Mouse (Mus musculus): Measurements from ENCODE around the gene Gtf2f2. TPM values are rescaled to one million over a fixed set of nuclear protein-coding genes. Genes with fewer than 3 reads are reported as not detected.
A peak's percentile ranks its signal among the peaks of the same experiment; 100 is the strongest.

Gtf2f2 gene
- polyA plus RNA-seq, 1 experiment from 2014 or later = 25.8 TPM

DNA sequence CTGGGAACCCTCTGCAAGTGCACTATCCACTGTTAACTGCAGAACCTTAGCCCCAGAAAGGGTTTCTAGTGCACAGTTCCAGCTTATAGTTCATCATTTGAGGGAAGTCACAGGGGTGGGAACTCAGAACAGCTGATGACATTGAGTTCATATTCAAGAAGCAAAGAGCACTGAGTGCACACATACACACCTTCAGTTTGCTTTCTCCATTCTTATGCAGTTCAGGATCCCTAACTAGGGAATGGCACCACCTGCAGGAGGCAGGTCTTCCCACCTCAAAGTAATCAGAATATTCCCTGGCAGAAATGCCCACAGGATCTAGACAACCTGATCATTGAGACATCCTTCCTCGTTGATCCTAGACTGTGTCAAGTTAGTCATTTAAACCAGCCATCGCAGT lies 151.0 kb downstream of the Gtf2f2 start:
- H3K9me3 ChIP-seq (ENCODE audit: control insufficient read depth) = no peaks in the 10 kb centered on the region
- H3K4me2 ChIP-seq (replicated peaks; ENCODE audit: low read depth) = no peak overlapping the region
- peak; percentile 30; the same call in 1 of the 2 replicates for TF ChIP-seq CTCF (IDR thresholded peaks at IDR 0.05; ENCODE audit: low read depth)
- no peaks in the 10 kb centered on the region for H3K27me3 ChIP-seq (replicated peaks; ENCODE audit: control insufficient read depth, insufficient read depth, low read length)
- H3K4me1 ChIP-seq (replicated peaks; ENCODE audit: control insufficient read depth, insufficient read depth, low read length) = 0 out of 2 replicates have a peak, but pooled peaks cover 6% of the 10 kb centered on the region
- no peak for ATAC-seq
- H3K4me3 ChIP-seq (ENCODE audit: low read depth, low read length) = no peak overlapping the region
- no peak overlapping the region for H3K9ac ChIP-seq (ENCODE audit: low read depth, low read length)
- WGBS = 77% methylated on average over 2 of the region's 2 CpGs
- H3K36me3 ChIP-seq (ENCODE audit: control insufficient read depth, insufficient read depth) = no peaks in the 10 kb centered on the region
- no peak overlapping the region for H3K27ac ChIP-seq (ENCODE audit: low read depth, low read length)

GRCm38 (mm10) chr14:75858181-75858580 lies 152.5 kb downstream of the Gtf2f2 start:
- Histone ChIP-seq H3K4me3 (ENCODE audit: low read depth, low read length) (no peak overlapping the region), H3K27ac (ENCODE audit: low read depth, low read length) (no peak overlapping the region), H3K4me1 (replicated peaks; ENCODE audit: control insufficient read depth, insufficient read depth, low read length) (no peaks in the 10 kb centered on the region), H3K36me3 (ENCODE audit: control insufficient read depth, insufficient read depth) (no peaks in the 10 kb centered on the region), H3K9me3 (ENCODE audit: control insufficient read depth) (no peaks in the 10 kb centered on the region), H3K4me2 (replicated peaks; ENCODE audit: low read depth) (no peak overlapping the region), H3K27me3 (replicated peaks; ENCODE audit: control insufficient read depth, insufficient read depth, low read length) (no peaks in the 10 kb centered on the region), H3K9ac (ENCODE audit: low read depth, low read length) (no peak overlapping the region)
- 68% methylated on average over 2 of the region's 2 CpGs for WGBS
- no peak for TF ChIP-seq CTCF (IDR thresholded peaks at IDR 0.05; ENCODE audit: low read depth)
- ATAC-seq = no peak

DNA sequence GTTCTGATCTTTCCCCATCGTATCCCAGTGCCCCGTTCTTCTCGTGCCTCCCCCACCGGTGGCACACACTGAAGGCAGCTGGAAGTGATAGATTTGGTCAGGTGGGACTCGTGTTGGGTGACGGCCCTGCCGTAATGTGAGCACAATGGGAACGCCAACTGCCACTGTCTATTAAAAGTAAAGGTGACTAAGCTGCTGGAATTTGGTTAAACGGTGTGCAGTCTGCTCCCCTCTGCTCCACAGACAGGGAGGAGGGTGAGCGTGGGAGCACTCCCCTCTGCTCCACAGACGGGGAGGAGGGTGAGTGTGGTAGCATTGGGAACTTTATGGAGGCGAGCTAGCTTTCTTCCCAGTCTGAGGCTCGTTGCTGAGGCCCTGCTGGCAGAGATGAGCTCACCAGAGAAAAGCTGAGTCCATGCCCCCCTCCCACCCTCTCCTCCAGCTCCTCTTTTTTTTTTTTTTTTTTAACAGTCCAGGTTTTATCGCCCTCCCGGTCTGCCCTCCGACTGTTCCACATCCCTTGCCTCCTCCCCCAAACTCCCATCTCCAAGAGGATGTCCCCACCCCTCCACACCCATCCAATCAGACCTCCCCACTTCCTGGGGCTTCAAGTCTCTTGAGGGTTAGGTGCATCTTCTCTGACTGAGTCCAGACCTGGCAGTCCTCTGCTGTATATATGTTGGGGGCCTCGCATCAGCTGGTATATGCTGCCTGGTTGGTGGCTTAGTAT lies 155.2 kb downstream of the Gtf2f2 start:
- Histone ChIP-seq H3K27me3 (replicated peaks; ENCODE audit: control insufficient read depth, insufficient read depth, low read length) (no peaks in the 10 kb centered on the region), H3K36me3 (ENCODE audit: control insufficient read depth, insufficient read depth) (0 out of 2 replicates have a peak, but pooled peaks cover 8% of the 10 kb centered on the region), H3K4me1 (replicated peaks; ENCODE audit: control insufficient read depth, insufficient read depth, low read length) (no peaks in the 10 kb centered on the region), H3K4me3 (ENCODE audit: low read depth, low read length) (no peak overlapping the region), H3K9me3 (ENCODE audit: control insufficient read depth) (no peaks in the 10 kb centered on the region), H3K4me2 (replicated peaks; ENCODE audit: low read depth) (no peak overlapping the region), H3K27ac (ENCODE audit: low read depth, low read length) (no peak overlapping the region), H3K9ac (ENCODE audit: low read depth, low read length) (no peak overlapping the region)
- ATAC-seq = no peak
- 60% methylated on average over 17 of the region's 17 CpGs for WGBS
- TF ChIP-seq CTCF (IDR thresholded peaks at IDR 0.05; ENCODE audit: low read depth) = no peak

GRCm38 (mm10) chr14:75852016-75852415 lies 158.6 kb downstream of the Gtf2f2 start:
- ATAC-seq = no peak
- no peak overlapping the region for H3K9ac ChIP-seq (ENCODE audit: low read depth, low read length)
- no peak overlapping the region for H3K4me2 ChIP-seq (replicated peaks; ENCODE audit: low read depth)
- no peaks in the 10 kb centered on the region for H3K9me3 ChIP-seq (ENCODE audit: control insufficient read depth)
- TF ChIP-seq CTCF (IDR thresholded peaks at IDR 0.05; ENCODE audit: low read depth) = no peak
- H3K4me1 ChIP-seq (replicated peaks; ENCODE audit: control insufficient read depth, insufficient read depth, low read length) = no peaks in the 10 kb centered on the region
- 78% methylated on average over 5 of the region's 5 CpGs for WGBS
- peaks cover 31% of the 10 kb centered on the region for H3K36me3 ChIP-seq (ENCODE audit: control insufficient read depth, insufficient read depth)
- H3K4me3 ChIP-seq (ENCODE audit: low read depth, low read length) = no peak overlapping the region
- H3K27ac ChIP-seq (ENCODE audit: low read depth, low read length) = no peak overlapping the region
- H3K27me3 ChIP-seq (replicated peaks; ENCODE audit: control insufficient read depth, insufficient read depth, low read length) = no peaks in the 10 kb centered on the region

DNA sequence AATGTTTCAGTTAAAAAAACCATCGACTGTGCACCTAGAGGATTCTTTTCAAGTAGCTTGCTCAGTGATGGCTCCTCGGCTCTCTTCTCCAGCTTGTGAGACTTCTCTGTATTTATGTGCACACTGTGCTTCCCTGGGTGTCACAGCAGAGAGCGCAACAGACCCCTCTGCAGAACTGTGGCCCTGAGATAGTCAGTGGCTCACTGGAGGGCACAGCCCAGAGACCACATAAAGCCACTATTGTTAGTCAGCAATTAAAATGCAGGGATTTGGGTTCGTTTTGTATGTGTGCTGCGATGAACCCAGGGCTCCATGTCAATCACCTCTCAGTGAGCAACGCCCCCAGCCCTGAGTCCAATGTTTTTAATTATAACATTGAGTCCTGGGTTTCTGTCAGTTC lies 159.8 kb downstream of the Gtf2f2 start:
- Histone ChIP-seq H3K9me3 (ENCODE audit: control insufficient read depth) (no peaks in the 10 kb centered on the region), H3K4me3 (ENCODE audit: low read depth, low read length) (no peak overlapping the region), H3K36me3 (ENCODE audit: control insufficient read depth, insufficient read depth) (peaks cover 31% of the 10 kb centered on the region), H3K27me3 (replicated peaks; ENCODE audit: control insufficient read depth, insufficient read depth, low read length) (no peaks in the 10 kb centered on the region), H3K9ac (ENCODE audit: low read depth, low read length) (no peak overlapping the region), H3K4me2 (replicated peaks; ENCODE audit: low read depth) (no peak overlapping the region), H3K4me1 (replicated peaks; ENCODE audit: control insufficient read depth, insufficient read depth, low read length) (peaks cover 6% of the 10 kb centered on the region), H3K27ac (ENCODE audit: low read depth, low read length) (no peak overlapping the region)
- no peak for TF ChIP-seq CTCF (IDR thresholded peaks at IDR 0.05; ENCODE audit: low read depth)
- ATAC-seq = no peak
- 81% methylated on average over 6 of the region's 6 CpGs for WGBS

DNA sequence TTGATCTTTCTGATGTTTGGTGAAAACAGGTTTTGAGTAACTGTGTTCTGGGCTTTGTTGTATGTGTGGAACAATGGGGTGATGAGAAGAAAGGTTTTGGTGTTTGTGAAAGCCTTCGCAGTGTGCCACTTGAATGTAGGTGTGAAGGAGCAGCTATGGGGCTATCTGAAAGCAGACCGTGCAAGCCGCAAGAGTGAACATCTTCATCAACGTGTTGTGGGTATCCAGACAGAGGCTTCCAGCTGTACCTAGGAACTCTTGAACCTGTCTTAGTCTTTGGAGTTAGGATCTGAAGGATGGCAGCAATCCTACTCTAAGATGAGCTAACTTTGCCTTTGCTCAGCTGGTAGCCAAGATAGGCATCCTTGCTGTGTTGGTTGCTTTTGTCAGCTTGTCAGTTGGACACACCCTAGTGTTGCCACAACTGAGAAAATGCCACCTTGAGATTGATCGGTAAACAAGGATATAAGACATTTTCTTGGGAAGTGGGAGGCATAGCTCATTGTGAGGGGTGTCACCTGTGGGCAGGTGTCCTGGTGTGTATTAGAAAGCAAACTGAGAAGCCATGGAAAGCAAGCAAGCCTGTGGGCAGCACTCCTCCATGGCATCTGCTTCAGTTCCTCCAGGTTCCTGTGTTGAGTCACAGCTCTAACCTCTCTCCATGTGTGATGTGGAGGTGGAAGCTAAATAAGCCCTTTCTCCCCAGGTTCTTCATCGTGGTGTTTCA lies 160.7 kb downstream of the Gtf2f2 start:
- H3K36me3 ChIP-seq (ENCODE audit: control insufficient read depth, insufficient read depth) = peaks cover 31% of the 10 kb centered on the region
- H3K9ac ChIP-seq (ENCODE audit: low read depth, low read length) = no peak overlapping the region
- 84% methylated on average over 6 of the region's 6 CpGs for WGBS
- peaks cover 6% of the 10 kb centered on the region for H3K4me1 ChIP-seq (replicated peaks; ENCODE audit: control insufficient read depth, insufficient read depth, low read length)
- no peak overlapping the region for H3K4me3 ChIP-seq (ENCODE audit: low read depth, low read length)
- H3K27me3 ChIP-seq (replicated peaks; ENCODE audit: control insufficient read depth, insufficient read depth, low read length) = no peaks in the 10 kb centered on the region
- TF ChIP-seq CTCF (IDR thresholded peaks at IDR 0.05; ENCODE audit: low read depth) = no peak
- no peaks in the 10 kb centered on the region for H3K9me3 ChIP-seq (ENCODE audit: control insufficient read depth)
- no peak overlapping the region for H3K4me2 ChIP-seq (replicated peaks; ENCODE audit: low read depth)
- ATAC-seq = no peak
- H3K27ac ChIP-seq (ENCODE audit: low read depth, low read length) = no peak overlapping the region
